Mouse (Mus musculus) kidney, embryonic 16.5 days (tissue): Measurements from ENCODE around the gene Phka1. TPM values are rescaled to one million over a fixed set of nuclear protein-coding genes. Genes with fewer than 3 reads are reported as not detected.
"Not testable (repeated sequence)": the region's sequence is repeated elsewhere in the genome, so short reads cannot be mapped to it uniquely, and the experiment has no call there.

ENCODE experiments used
- ATAC-seq: fragments of 200-750 bp; cut with Nextera tagmentation; 2 replicates; pipeline ENCODE4 v1.8.0; 2017; ENCODE audit warnings: moderate TSS enrichment; ENCODE audit not compliant: low FRiP score, low TSS enrichment
- H3K27ac ChIP-seq: fragments of 300-500 bp; sonication (generic); 2 replicates; pipeline ENCODE4 v1.5.1; 2014; ENCODE audit warnings: low read length
- H3K27me3 ChIP-seq: fragments of 300-500 bp; sonication (generic); 2 replicates; pipeline ENCODE4 v1.6.1; 2014; ENCODE audit warnings: low read length, control low read depth, mixed read lengths; ENCODE audit not compliant: insufficient read depth
- H3K36me3 ChIP-seq: fragments of 300-500 bp; sonication (generic); 2 replicates; pipeline ENCODE4 v1.6.1; 2014; ENCODE audit warnings: low read length, control low read depth, mixed read lengths; ENCODE audit not compliant: insufficient read depth
- H3K4me1 ChIP-seq: fragments of 300-500 bp; sonication (generic); 2 replicates; pipeline ENCODE4 v1.6.1; 2014; ENCODE audit warnings: low read length, control low read depth, mixed read lengths; ENCODE audit not compliant: insufficient read depth
- H3K4me2 ChIP-seq: fragments of 300-500 bp; sonication (generic); replicated peaks from 2 replicates; pipeline ENCODE4 v1.6.1; 2014; ENCODE audit warnings: low read depth, low read length
- H3K4me3 ChIP-seq: fragments of 300-500 bp; sonication (generic); 2 replicates; pipeline ENCODE4 v1.5.1; 2014; ENCODE audit warnings: mild to moderate bottlenecking, low read length
- H3K9ac ChIP-seq: fragments of 300-500 bp; sonication (generic); replicated peaks from 2 replicates; pipeline ENCODE4 v1.6.1; 2014; ENCODE audit warnings: low read length
- H3K9me3 ChIP-seq: fragments of 300-500 bp; sonication (generic); 2 replicates; pipeline ENCODE4 v1.6.1; 2016; ENCODE audit warnings: low read length, control low read depth
- WGBS: fragments of 180-500 bp; shearing (Covaris S2); extraction: QIAGEN DNeasy Blood & Tissue Kit; methylation state at CpG from one replicate; pipeline ENCODE4 v1.1.7; 2014; 5-methylcytosine and 5-hydroxymethylcytosine counted together
- polyA plus RNA-seq: library from polyadenylated mRNA; unstranded; fragments of >200 nt; fragmentation: Nextera tagmentation; extraction: Ambion mirVana; gene quantifications from 2 replicates; pipeline ENCODE4 v1.2.1, GENCODE M21; 2015

The Phka1 gene
- polyA plus RNA-seq = 7.6 and 9.6 TPM in 2 replicates

DNA sequence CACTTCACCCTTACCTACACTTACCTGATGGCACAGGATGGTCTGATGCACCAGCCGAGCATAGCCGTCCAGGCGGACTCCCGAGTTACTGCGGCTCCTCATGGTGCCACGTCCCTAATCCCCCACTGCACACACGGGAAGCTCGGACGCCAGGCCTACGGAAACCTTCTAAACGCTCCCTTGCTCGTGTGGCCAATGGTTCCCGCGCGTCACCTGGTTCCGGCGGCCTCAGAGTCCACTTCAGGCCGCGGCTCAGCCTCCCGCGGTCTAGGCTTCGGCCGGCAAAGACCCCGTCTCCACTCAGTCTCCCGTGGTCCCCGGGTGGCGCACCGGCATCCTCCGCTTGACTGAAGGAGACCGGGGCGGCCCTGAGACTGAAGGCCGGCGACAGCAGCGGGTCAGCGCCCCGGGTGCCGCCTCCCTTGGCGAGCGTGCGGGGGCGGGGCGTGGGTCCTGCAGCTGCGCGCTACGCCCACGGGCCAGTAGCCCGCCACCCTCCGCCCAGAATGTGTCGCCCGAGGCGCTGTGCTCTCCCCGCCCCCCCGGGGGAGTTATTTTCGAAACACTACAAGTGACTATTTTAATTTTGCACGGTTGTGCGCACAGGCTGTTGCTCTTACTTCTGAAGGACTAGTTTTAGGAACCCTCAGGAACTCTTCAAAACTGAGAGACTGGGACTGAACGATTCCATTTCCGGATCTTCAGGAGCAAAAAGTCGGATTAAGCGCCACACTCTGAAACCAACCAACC, at the start of gene Phka1:
Gene Phka1, minus strand, starts transcription at position 424 of the 750 bp plus-strand sequence.
- 15% methylated on average over 53 of the region's 60 CpGs for WGBS
- H3K36me3 ChIP-seq = no peaks in the 10 kb centered on the region
- H3K9ac ChIP-seq = peak within 1 kb of the TSS; percentile 68
- H3K4me3 ChIP-seq = peak within 1 kb of the TSS; percentile 62
- H3K27ac ChIP-seq = 0 out of 2 replicates have a peak within 1 kb of the TSS, but pooled peaks have one; percentile 10
- peak within 1 kb of the TSS; percentile 61 for H3K4me2 ChIP-seq
- H3K27me3 ChIP-seq = peaks cover 20% of the 10 kb centered on the region
- no peaks in the 10 kb centered on the region for H3K4me1 ChIP-seq
- H3K9me3 ChIP-seq = no peaks in the 10 kb centered on the region
- ATAC-seq = peak; percentile 92

- not testable (repeated sequence) for H3K4me2 ChIP-seq, H3K4me3 ChIP-seq, H3K9me3 ChIP-seq, H3K9ac ChIP-seq, H3K4me1 ChIP-seq, H3K27ac ChIP-seq, H3K36me3 ChIP-seq, H3K27me3 ChIP-seq
- 25% methylated on average over 4 of the region's 4 CpGs for WGBS
- ATAC-seq = peak; percentile 57; the same call in 1 of the 2 replicates
Measured at GRCm38 (mm10) chrX:102689252-102689651, 45.2 kb upstream of the Phka1 start.

DNA sequence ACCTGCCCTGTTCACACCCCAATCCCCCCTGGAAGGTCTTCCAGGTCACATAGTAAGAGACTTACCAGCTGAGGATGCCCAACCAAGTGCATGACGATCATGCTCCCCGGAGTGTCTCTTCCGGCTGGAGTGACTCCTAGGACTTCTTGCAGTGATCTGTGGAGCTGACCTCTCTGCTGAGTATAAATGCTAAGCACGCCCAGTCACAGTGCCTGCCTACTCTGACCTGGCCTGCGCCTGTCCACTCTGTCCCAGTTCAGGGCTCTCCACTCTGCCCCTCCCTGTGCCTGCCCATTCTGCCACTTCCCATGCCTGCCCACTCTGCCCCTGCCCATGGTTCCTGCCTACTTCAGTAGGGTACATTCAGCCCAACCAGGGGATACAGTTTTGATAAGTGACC, 42.8 kb upstream of the Phka1 start, which contains the start of gene Gm3880:
Gene Gm3880, minus strand, starts transcription at position 101 of the 400 bp plus-strand sequence.
- not testable (repeated sequence) for H3K4me2 ChIP-seq, H3K36me3 ChIP-seq, ATAC-seq, H3K9me3 ChIP-seq, H3K27me3 ChIP-seq, H3K27ac ChIP-seq, H3K4me3 ChIP-seq, H3K4me1 ChIP-seq, H3K9ac ChIP-seq
- 90% methylated on average over 5 of the region's 5 CpGs for WGBS

- ATAC-seq = not testable (repeated sequence)
Measured at GRCm38 (mm10) chrX:102684706-102685105, 40.7 kb upstream of the Phka1 start.

GRCm38 (mm10) chrX:102666641-102667040, 22.6 kb upstream of the Phka1 start:
- no peaks in the 10 kb centered on the region for H3K4me1 ChIP-seq
- H3K9me3 ChIP-seq = no peaks in the 10 kb centered on the region
- no peak overlapping the region for H3K4me3 ChIP-seq
- H3K27me3 ChIP-seq = no peaks in the 10 kb centered on the region
- no peaks in the 10 kb centered on the region for H3K36me3 ChIP-seq
- no peak overlapping the region for H3K27ac ChIP-seq
- no peak for ATAC-seq
- no peak overlapping the region for H3K9ac ChIP-seq
- no peak overlapping the region for H3K4me2 ChIP-seq
- WGBS = 80% methylated on average over 2 of the region's 2 CpGs

More at GRCm38 (mm10) chrX:102684706-102685105, 40.7 kb upstream of the Phka1 start:
- WGBS = 60% methylated on average over 3 of the region's 3 CpGs
- H3K4me1 ChIP-seq, H3K9ac ChIP-seq, H3K4me3 ChIP-seq, H3K27ac ChIP-seq, H3K27me3 ChIP-seq, H3K36me3 ChIP-seq, H3K4me2 ChIP-seq, H3K9me3 ChIP-seq: not testable (repeated sequence)

DNA sequence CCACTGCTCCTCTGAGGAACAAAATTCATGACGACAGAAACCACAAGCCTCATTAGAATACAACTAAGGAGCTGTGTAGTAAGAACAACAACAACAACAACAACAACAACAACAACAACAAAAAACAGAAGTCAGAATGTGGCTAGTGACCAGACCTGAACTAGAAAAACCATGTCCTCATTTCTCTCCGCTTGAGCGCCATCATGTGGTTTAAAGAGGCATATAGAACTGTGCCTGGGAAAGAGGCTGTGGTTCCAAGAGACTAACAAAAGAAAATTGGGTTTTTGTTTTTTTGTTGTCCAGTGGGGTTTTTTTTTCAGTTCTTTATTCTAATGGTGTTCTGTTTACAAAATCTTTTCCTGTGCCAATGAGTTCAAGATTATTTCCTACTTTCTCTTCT, 16.7 kb upstream of the Phka1 start:
- H3K27me3 ChIP-seq = peaks cover 5% of the 10 kb centered on the region; the same call in 1 of the 2 replicates
- no peaks in the 10 kb centered on the region for H3K4me1 ChIP-seq
- H3K9ac ChIP-seq = no peak overlapping the region
- ATAC-seq = no peak
- 18% methylated on average over 3 of the region's 3 CpGs for WGBS
- H3K36me3 ChIP-seq = no peaks in the 10 kb centered on the region
- H3K9me3 ChIP-seq = no peaks in the 10 kb centered on the region
- H3K4me3 ChIP-seq = no peak overlapping the region
- H3K27ac ChIP-seq = no peak overlapping the region
- H3K4me2 ChIP-seq = no peak overlapping the region

DNA sequence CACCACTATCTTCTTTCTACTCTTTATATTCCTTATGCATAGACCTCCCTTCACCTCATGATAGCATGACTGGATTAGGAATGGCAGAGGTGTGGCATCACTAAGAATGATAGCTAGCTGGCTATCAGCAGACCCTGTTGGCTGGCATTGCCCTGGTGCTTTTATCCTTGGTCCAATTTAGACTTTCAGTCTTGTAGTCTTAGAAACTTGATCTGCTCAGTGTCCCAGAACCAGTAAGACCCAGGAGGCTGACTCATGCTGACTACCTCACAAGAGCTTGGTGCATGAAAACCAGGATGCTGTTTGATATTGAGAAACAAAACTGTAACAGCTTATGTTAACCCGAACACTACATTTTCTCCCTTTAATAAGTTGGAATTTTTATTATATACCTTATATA, 1.6 kb upstream of the Phka1 start:
- no peaks in the 10 kb centered on the region for H3K9me3 ChIP-seq
- no peaks in the 10 kb centered on the region for H3K36me3 ChIP-seq
- no peaks in the 10 kb centered on the region for H3K4me1 ChIP-seq
- peaks cover 23% of the 10 kb centered on the region for H3K27me3 ChIP-seq
- no peak overlapping the region for H3K4me2 ChIP-seq
- H3K27ac ChIP-seq = no peak overlapping the region
- 97% methylated on average over 1 of the region's 1 CpGs for WGBS
- ATAC-seq = no peak
- H3K4me3 ChIP-seq = no peak overlapping the region
- no peak overlapping the region for H3K9ac ChIP-seq

- H3K27ac ChIP-seq = no peak overlapping the region
- H3K9ac ChIP-seq = no peak overlapping the region
- no peaks in the 10 kb centered on the region for H3K4me1 ChIP-seq
- H3K36me3 ChIP-seq = no peaks in the 10 kb centered on the region
- no peaks in the 10 kb centered on the region for H3K9me3 ChIP-seq
- no peak for ATAC-seq
- peak overlapping the region; percentile 61 for H3K4me2 ChIP-seq
- 54% methylated on average over 6 of the region's 6 CpGs for WGBS
- peaks cover 23% of the 10 kb centered on the region for H3K27me3 ChIP-seq
- H3K4me3 ChIP-seq = peak overlapping the region; percentile 62
Measured at GRCm38 (mm10) chrX:102645146-102645545, 1.1 kb upstream of the Phka1 start.

DNA sequence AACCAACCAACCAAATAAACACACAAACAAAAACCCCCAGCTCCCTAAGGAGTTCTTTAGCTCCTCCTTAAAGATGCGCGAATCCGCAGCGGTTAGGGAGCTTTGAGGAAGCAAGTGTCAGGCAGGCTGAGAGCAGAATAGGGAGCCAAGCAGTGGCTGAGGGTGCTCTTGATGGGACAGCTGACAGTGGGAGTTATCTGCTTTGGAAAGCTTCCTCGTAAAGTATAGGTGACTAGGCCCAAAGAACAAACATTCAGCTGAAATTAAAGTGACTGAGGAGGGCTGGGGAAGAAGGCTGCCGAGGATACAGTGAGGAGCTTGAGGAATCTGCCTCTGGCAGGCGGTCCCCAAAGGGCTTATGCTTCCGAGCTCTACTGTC, 516 bp upstream of the Phka1 start:
- 19% methylated on average over 8 of the region's 8 CpGs for WGBS
- H3K4me1 ChIP-seq = no peaks in the 10 kb centered on the region
- peak overlapping the region; percentile 62 for H3K4me3 ChIP-seq
- peak overlapping the region; percentile 61 for H3K4me2 ChIP-seq
- ATAC-seq = peak; percentile 65; the same call in 1 of the 2 replicates
- 0 out of 2 replicates have a peak overlapping the region, but pooled peaks have one; percentile 10 for H3K27ac ChIP-seq
- H3K9me3 ChIP-seq = no peaks in the 10 kb centered on the region
- H3K9ac ChIP-seq = peak overlapping the region; percentile 68
- no peaks in the 10 kb centered on the region for H3K36me3 ChIP-seq
- peaks cover 20% of the 10 kb centered on the region for H3K27me3 ChIP-seq

DNA sequence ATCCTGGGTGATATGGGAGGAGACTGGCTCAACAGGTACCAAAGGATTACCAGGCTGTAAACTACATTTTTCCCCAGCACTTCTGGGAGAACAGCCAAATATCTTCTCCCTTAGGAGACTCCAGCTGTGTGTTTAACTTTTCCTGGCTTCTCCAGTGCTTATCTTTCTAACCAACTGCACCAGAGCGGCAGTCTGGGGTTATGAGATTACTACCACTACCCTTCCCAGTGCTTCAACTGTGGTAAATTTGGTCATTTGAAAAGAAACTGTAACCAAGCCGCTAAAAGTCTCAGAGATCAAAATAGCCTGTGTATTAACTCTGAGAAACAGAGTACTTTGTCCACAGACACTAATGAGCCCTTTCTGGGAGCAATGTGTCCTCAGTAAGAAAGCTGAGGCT, 42.8 kb downstream of the Phka1 start:
- Histone ChIP-seq H3K9me3 (no peaks in the 10 kb centered on the region), H3K27me3 (peaks cover 6% of the 10 kb centered on the region; the same call in 1 of the 2 replicates), H3K27ac (no peak overlapping the region), H3K4me2 (no peak overlapping the region), H3K36me3 (no peaks in the 10 kb centered on the region), H3K9ac (no peak overlapping the region), H3K4me1 (no peaks in the 10 kb centered on the region), H3K4me3 (no peak overlapping the region)
- 69% methylated on average over 2 of the region's 2 CpGs for WGBS
- ATAC-seq = no peak
